Mouse (Mus musculus) embryonic facial prominence, embryonic 14.5 days (tissue): Measurements from ENCODE around the gene Nhlh1. TPM values are rescaled to one million over a fixed set of nuclear protein-coding genes. Genes with fewer than 3 reads are reported as not detected.

Source experiments
- ATAC-seq: fragments of 200-750 bp; cut with Nextera tagmentation; 2 replicates; pipeline ENCODE4 v1.8.0; 2017; ENCODE audit warnings: low read depth, moderate number of reproducible peaks, moderate TSS enrichment
- DNase-seq: peaks from one replicate; pipeline ENCODE4 v3.0.0-alpha.2; 2015; ENCODE audit warnings: low spot score
- H3K27ac ChIP-seq: fragments of 300-500 bp; sonication (generic); replicated peaks from 2 replicates; pipeline ENCODE4 v1.5.1; 2014; ENCODE audit warnings: low read depth, mild to moderate bottlenecking, low read length, moderate library complexity
- H3K27me3 ChIP-seq: fragments of 300-500 bp; sonication (generic); replicated peaks from 2 replicates; pipeline ENCODE4 v1.6.1; 2014; ENCODE audit warnings: low read length; ENCODE audit not compliant: control insufficient read depth, insufficient read depth
- H3K36me3 ChIP-seq: fragments of 300-500 bp; sonication (generic); 2 replicates; pipeline ENCODE4 v1.6.1; 2014; ENCODE audit warnings: low read length, mixed read lengths; ENCODE audit not compliant: control insufficient read depth, insufficient read depth
- H3K4me1 ChIP-seq: fragments of 300-500 bp; sonication (generic); 2 replicates; pipeline ENCODE4 v1.6.1; 2014; ENCODE audit warnings: antibody characterized with exemption, low read length; ENCODE audit not compliant: control insufficient read depth, insufficient read depth
- H3K4me2 ChIP-seq: fragments of 300-500 bp; sonication (generic); 2 replicates; pipeline ENCODE4 v1.6.1; 2014; ENCODE audit warnings: low read depth, mild to moderate bottlenecking, low read length, moderate library complexity, mixed read lengths
- H3K4me3 ChIP-seq: fragments of 300-500 bp; sonication (generic); 2 replicates; pipeline ENCODE4 v1.5.1; 2014; ENCODE audit warnings: low read depth, mild to moderate bottlenecking, low read length
- H3K9ac ChIP-seq: fragments of 300-500 bp; sonication (generic); 2 replicates; pipeline ENCODE4 v1.6.1; 2014; ENCODE audit warnings: low read depth, mild to moderate bottlenecking, low read length, moderate library complexity, mixed read lengths
- H3K9me3 ChIP-seq: fragments of 300-500 bp; sonication (generic); 2 replicates; pipeline ENCODE4 v1.6.1; 2016; ENCODE audit warnings: low read length; ENCODE audit not compliant: control insufficient read depth
- WGBS: fragments of 180-500 bp; shearing (Covaris S2); extraction: QIAGEN DNeasy Blood & Tissue Kit; methylation state at CpG from one replicate; pipeline ENCODE4 v1.1.7; 2014; 5-methylcytosine and 5-hydroxymethylcytosine counted together
- polyA plus RNA-seq: library from polyadenylated mRNA; unstranded; fragments of >200 nt; fragmentation: Nextera tagmentation; extraction: Ambion mirVana; gene quantifications from 2 replicates; pipeline ENCODE4 v1.2.1, GENCODE M21; 2014

Nhlh1 gene
- polyA plus RNA-seq, 1 experiment from 2014 or later = 1.9 TPM

GRCm38 (mm10) chr1:172061217-172061616 lies 3.8 kb upstream of the Nhlh1 start:
- ATAC-seq = no peak
- Histone ChIP-seq H3K27ac (no peak overlapping the region), H3K27me3 (peaks cover 4% of the 10 kb centered on the region; the same call in 1 of the 2 replicates), H3K4me2 (no peak overlapping the region), H3K4me3 (no peak overlapping the region), H3K9me3 (no peaks in the 10 kb centered on the region), H3K4me1 (0 out of 2 replicates have a peak, but pooled peaks cover 9% of the 10 kb centered on the region), H3K9ac (no peak overlapping the region), H3K36me3 (peaks cover 24% of the 10 kb centered on the region)
- no peak for DNase-seq
- WGBS = 39% methylated on average over 8 of the region's 8 CpGs

GRCm38 (mm10) chr1:172060659-172061058 lies 3.3 kb upstream of the Nhlh1 start:
- no peak overlapping the region for H3K27ac ChIP-seq
- H3K36me3 ChIP-seq = peaks cover 19% of the 10 kb centered on the region
- H3K9ac ChIP-seq = no peak overlapping the region
- 40% methylated on average over 4 of the region's 4 CpGs for WGBS
- H3K4me1 ChIP-seq = 0 out of 2 replicates have a peak, but pooled peaks cover 9% of the 10 kb centered on the region
- ATAC-seq (peak; percentile 23; the same call in 1 of the 2 replicates), DNase-seq (peak; percentile 22)
- H3K4me2 ChIP-seq = no peak overlapping the region
- no peaks in the 10 kb centered on the region for H3K9me3 ChIP-seq
- H3K27me3 ChIP-seq = peaks cover 9% of the 10 kb centered on the region; the same call in 1 of the 2 replicates
- no peak overlapping the region for H3K4me3 ChIP-seq

GRCm38 (mm10) chr1:172058874-172059273 lies 1.5 kb upstream of the Nhlh1 start:
- no peaks in the 10 kb centered on the region for H3K9me3 ChIP-seq
- 62% methylated on average over 7 of the region's 7 CpGs for WGBS
- H3K4me3 ChIP-seq = no peak overlapping the region
- peaks cover 3% of the 10 kb centered on the region; the same call in 1 of the 2 replicates for H3K36me3 ChIP-seq
- H3K4me1 ChIP-seq = peaks cover 12% of the 10 kb centered on the region; the same call in 1 of the 2 replicates
- peaks cover 27% of the 10 kb centered on the region for H3K27me3 ChIP-seq
- H3K9ac ChIP-seq = no peak overlapping the region
- H3K4me2 ChIP-seq = no peak overlapping the region
- no peak overlapping the region for H3K27ac ChIP-seq
- ATAC-seq = peak; percentile 51
- peak; percentile 57 for DNase-seq

- Histone ChIP-seq H3K27me3 (peaks cover 32% of the 10 kb centered on the region), H3K9me3 (no peaks in the 10 kb centered on the region), H3K9ac (no peak overlapping the region), H3K36me3 (no peaks in the 10 kb centered on the region), H3K4me3 (no peak overlapping the region), H3K4me1 (peaks cover 17% of the 10 kb centered on the region; the same call in 1 of the 2 replicates), H3K27ac (peak overlapping the region; percentile 24), H3K4me2 (0 out of 2 replicates have a peak overlapping the region, but pooled peaks have one; percentile 7)
- no peak for DNase-seq
- no peak for ATAC-seq
- WGBS = 55% methylated on average over 6 of the region's 6 CpGs
These were observed 948 bp upstream of the Nhlh1 start for GRCm38 (mm10) chr1:172058321-172058720.

GRCm38 (mm10) chr1:172056251-172056650 lies 1.1 kb downstream of the Nhlh1 start:
- 63% methylated on average over 4 of the region's 4 CpGs for WGBS
- no peak for DNase-seq
- ATAC-seq = no peak
- H3K9ac ChIP-seq = no peak overlapping the region; the same call in 1 of the 2 replicates
- H3K4me3 ChIP-seq = no peak overlapping the region
- H3K4me1 ChIP-seq = peaks cover 22% of the 10 kb centered on the region
- peaks cover 43% of the 10 kb centered on the region for H3K27me3 ChIP-seq
- no peaks in the 10 kb centered on the region for H3K36me3 ChIP-seq
- no peak overlapping the region for H3K4me2 ChIP-seq
- H3K27ac ChIP-seq = no peak overlapping the region
- H3K9me3 ChIP-seq = no peaks in the 10 kb centered on the region

- Histone ChIP-seq H3K4me2 (peak overlapping the region; percentile 69), H3K36me3 (no peaks in the 10 kb centered on the region), H3K4me3 (peak overlapping the region; percentile 42), H3K27me3 (peaks cover 46% of the 10 kb centered on the region), H3K9me3 (no peaks in the 10 kb centered on the region), H3K27ac (no peak overlapping the region), H3K9ac (peak overlapping the region; percentile 67), H3K4me1 (peaks cover 22% of the 10 kb centered on the region)
- DNase-seq (no peak), ATAC-seq (no peak)
- 4% methylated on average over 25 of the region's 42 CpGs for WGBS
These were observed 3.6 kb downstream of the Nhlh1 start for GRCm38 (mm10) chr1:172053541-172054440.

- H3K4me2 ChIP-seq = peak overlapping the region; percentile 69; the same call in 1 of the 2 replicates
- H3K27me3 ChIP-seq = peaks cover 46% of the 10 kb centered on the region
- H3K9me3 ChIP-seq = no peaks in the 10 kb centered on the region
- H3K4me3 ChIP-seq = no peak overlapping the region
- DNase-seq (no peak), ATAC-seq (no peak)
- 10% methylated on average over 9 of the region's 10 CpGs for WGBS
- 0 out of 2 replicates have a peak overlapping the region, but pooled peaks have one; percentile 22 for H3K9ac ChIP-seq
- H3K27ac ChIP-seq = no peak overlapping the region
- peaks cover 17% of the 10 kb centered on the region for H3K4me1 ChIP-seq
- no peaks in the 10 kb centered on the region for H3K36me3 ChIP-seq
These were observed 4.5 kb downstream of the Nhlh1 start for GRCm38 (mm10) chr1:172052766-172053279.

GRCm38 (mm10) chr1:172049131-172049782 lies 8.1 kb downstream of the Nhlh1 start:
- H3K4me1 ChIP-seq = peaks cover 14% of the 10 kb centered on the region
- H3K4me3 ChIP-seq = no peak overlapping the region
- H3K4me2 ChIP-seq = peak overlapping the region; percentile 24; the same call in 1 of the 2 replicates
- ATAC-seq (peak; percentile 39), DNase-seq (peak; percentile 66)
- H3K36me3 ChIP-seq = no peaks in the 10 kb centered on the region
- peak overlapping the region; percentile 37; the same call in 1 of the 2 replicates for H3K9ac ChIP-seq
- peak overlapping the region; percentile 58 for H3K27ac ChIP-seq
- H3K9me3 ChIP-seq = no peaks in the 10 kb centered on the region
- H3K27me3 ChIP-seq = peaks cover 23% of the 10 kb centered on the region
- WGBS = 17% methylated on average over 13 of the region's 13 CpGs
